Mouse (Mus musculus): ENCODE measurements around the gene Tex14. TPM values are rescaled to one million over a fixed set of nuclear protein-coding genes. Genes with fewer than 3 reads are reported as not detected.

The Tex14 gene
- polyA plus RNA-seq, 2 experiments, result 0.06 TPM; not detected in 1

DNA sequence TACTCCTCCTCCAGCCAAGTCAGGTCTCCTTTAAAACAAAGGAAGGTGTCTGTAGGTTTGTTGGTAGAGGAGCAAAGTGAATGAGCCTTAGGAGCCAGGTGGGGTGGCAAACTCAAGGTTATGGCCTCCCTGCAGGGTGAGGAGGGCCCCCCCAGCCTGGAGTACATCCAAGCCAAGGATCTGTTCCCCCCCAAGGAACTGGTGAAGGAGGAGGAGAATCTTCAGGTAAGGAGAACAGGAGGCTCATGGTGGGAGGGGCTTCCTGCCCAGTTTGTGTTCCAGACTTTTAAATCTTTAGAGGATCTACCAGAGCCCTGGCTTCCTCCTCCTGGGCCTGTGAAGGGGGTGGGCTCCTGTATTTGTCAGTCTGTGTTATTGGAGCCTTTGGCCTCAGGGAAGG lies 192.2 kb downstream of the Tex14 start:
- peaks cover 21 to 27% of the 10 kb centered on the region in 2 experiments for H3K4me1 ChIP-seq (replicated peaks; ENCODE audit: control insufficient read depth in 2 of 2, insufficient read depth in 2 of 2, low read length in 1 of 2)
- no peaks in the 10 kb centered on the region for H3K9me3 ChIP-seq (ENCODE audit: control insufficient read depth, low read length)
- DNase-seq (ENCODE audit: low read depth in 3 of 3, low spot score in 3 of 3) (no peak), ATAC-seq (ENCODE audit: insufficient read depth) (no peak)
- H3K27me3 ChIP-seq (ENCODE audit: control insufficient read depth, insufficient read depth, low read length), result no peaks in the 10 kb centered on the region
- TF ChIP-seq CTCF (IDR thresholded peaks at IDR 0.05; ENCODE audit: low read depth) (no peak), EP300 (IDR thresholded peaks at IDR 0.05; ENCODE audit: low read depth) (no peak)
- no peak overlapping the region for H3K4me3 ChIP-seq (ENCODE audit: insufficient read depth in 1 of 2, low read depth in 2 of 2, low read length in 2 of 2)
- H3K36me3 ChIP-seq (replicated peaks; ENCODE audit: control insufficient read depth, insufficient read depth, low read depth), result peaks cover 33% of the 10 kb centered on the region
- no peak overlapping the region for H3K27ac ChIP-seq
- H3K4me2 ChIP-seq (ENCODE audit: low read depth), result no peak overlapping the region
- no peak overlapping the region for H3K9ac ChIP-seq (replicated peaks)

DNA sequence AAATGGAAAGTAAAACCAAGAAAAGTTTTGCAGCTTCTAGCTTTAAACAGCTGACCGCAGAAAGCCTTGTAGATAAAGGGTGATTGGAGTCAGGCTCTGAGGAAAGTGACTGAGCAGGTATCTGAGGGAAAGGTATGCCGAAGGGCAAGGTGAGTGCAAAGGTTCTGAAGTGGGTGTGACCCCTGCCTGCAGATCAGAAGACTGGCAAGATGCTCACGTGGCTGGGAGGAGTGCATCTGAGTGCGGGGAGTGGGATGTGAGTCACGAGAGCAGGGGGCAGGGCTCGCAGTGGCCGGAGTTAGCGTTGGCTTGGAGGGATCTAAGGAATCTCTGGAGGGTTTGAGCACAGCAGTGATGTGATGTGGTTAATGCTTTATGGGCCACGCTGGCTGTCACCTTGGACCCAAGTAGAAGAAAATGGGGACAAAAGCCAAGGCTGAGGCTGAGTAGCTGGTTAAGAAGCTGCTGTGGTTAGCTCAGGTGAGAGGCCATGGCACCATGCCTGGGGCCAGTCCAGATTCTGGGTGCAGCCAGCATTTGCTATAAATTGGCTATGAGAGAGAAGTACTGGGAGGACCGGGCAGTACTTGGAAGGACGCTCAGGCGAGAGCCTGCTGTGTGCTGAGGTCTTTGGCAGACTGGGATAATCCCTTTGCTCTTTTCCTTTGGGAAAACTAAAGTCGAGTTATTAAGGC lies 194.7 kb downstream of the Tex14 start:
- Histone ChIP-seq H3K27ac (no peak overlapping the region), H3K4me1 (replicated peaks; ENCODE audit: control insufficient read depth in 2 of 2, insufficient read depth in 2 of 2, low read length in 1 of 2) (peaks cover 9 to 11% of the 10 kb centered on the region in 2 experiments), H3K27me3 (ENCODE audit: control insufficient read depth, insufficient read depth, low read length) (no peaks in the 10 kb centered on the region), H3K4me2 (ENCODE audit: low read depth) (no peak overlapping the region), H3K9me3 (ENCODE audit: control insufficient read depth, low read length) (no peaks in the 10 kb centered on the region), H3K9ac (replicated peaks) (no peak overlapping the region), H3K4me3 (ENCODE audit: insufficient read depth in 1 of 2, low read depth in 2 of 2, low read length in 2 of 2) (no peak overlapping the region), H3K36me3 (replicated peaks; ENCODE audit: control insufficient read depth, insufficient read depth, low read depth) (peaks cover 54% of the 10 kb centered on the region)
- DNase-seq (ENCODE audit: low read depth in 3 of 3, low spot score in 3 of 3) (no peak), ATAC-seq (ENCODE audit: insufficient read depth) (no peak)
- 85% methylated on average over 13 of the region's 13 CpGs for WGBS (ENCODE audit: insufficient replicate concordance)
- no peak for TF ChIP-seq EP300 (IDR thresholded peaks at IDR 0.05; ENCODE audit: low read depth)

DNA sequence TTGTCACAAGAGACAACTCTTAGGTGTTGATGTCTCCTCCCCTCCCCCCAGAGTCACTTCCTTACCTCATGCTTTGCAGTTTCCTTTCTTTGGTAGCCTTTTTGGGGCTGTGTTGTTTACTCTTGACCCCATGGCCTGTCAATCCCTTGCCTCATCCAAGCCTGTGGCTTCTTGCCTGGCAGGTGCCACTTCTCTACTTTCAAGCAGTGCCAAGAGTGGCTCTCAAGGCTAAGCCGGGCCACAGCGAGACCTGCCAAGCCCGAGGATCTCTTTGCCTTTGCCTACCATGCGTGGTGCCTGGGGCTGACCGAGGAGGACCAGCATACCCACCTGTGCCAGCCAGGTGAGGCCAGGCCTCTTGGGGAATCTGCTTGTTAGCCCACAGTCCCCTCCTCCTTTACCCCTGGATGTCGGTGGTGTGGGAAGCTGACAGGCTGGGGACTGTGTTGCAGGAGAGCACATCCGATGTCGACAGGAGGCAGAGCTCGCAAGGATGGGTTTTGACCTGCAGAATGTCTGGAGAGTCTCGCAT lies 195.5 kb downstream of the Tex14 start:
- Histone ChIP-seq H3K27ac (no peak overlapping the region), H3K36me3 (replicated peaks; ENCODE audit: control insufficient read depth, insufficient read depth, low read depth) (peaks cover 60% of the 10 kb centered on the region), H3K27me3 (ENCODE audit: control insufficient read depth, insufficient read depth, low read length) (no peaks in the 10 kb centered on the region), H3K4me3 (ENCODE audit: insufficient read depth in 1 of 2, low read depth in 2 of 2, low read length in 2 of 2) (no peak overlapping the region), H3K4me2 (ENCODE audit: low read depth) (no peak overlapping the region), H3K9me3 (ENCODE audit: control insufficient read depth, low read length) (no peaks in the 10 kb centered on the region), H3K9ac (replicated peaks) (no peak overlapping the region), H3K4me1 (replicated peaks; ENCODE audit: control insufficient read depth in 2 of 2, insufficient read depth in 2 of 2, low read length in 1 of 2) (peaks cover 5% of the 10 kb centered on the region in 2 experiments; a peak in 2 of 4 replicates)
- DNase-seq (ENCODE audit: low read depth in 3 of 3, low spot score in 3 of 3) (no peak), ATAC-seq (ENCODE audit: insufficient read depth) (no peak)
- WGBS (ENCODE audit: insufficient replicate concordance), result 82% methylated on average over 10 of the region's 10 CpGs
- no peak for TF ChIP-seq EP300 (IDR thresholded peaks at IDR 0.05; ENCODE audit: low read depth)
- no peak for TF ChIP-seq CTCF (IDR thresholded peaks at IDR 0.05; ENCODE audit: low read depth)

DNA sequence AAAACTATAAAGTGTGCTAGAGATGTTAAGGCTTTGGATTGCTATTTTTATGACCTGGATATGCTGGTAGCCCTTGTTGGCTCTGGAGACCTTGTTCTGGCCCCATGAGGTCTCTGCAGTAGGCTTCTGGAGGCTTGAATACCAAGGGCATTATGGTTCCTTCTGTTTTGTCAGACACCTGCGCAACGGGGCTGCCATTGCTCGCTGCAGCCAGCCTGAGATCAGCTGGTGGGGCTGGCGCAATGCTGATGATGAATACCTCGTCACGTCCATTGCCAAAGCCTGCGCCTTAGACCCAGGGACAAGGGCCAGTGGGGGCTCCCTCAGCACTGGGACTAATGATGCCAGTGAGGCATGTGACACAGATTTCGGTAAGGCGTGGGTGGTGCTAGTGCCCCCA lies 197.4 kb downstream of the Tex14 start:
- Histone ChIP-seq H3K36me3 (replicated peaks; ENCODE audit: control insufficient read depth, insufficient read depth, low read depth) (peaks cover 68% of the 10 kb centered on the region), H3K4me1 (replicated peaks; ENCODE audit: control insufficient read depth in 2 of 2, insufficient read depth in 2 of 2, low read length in 1 of 2) (no peaks in the 10 kb centered on the region), H3K27ac (no peak overlapping the region), H3K9me3 (ENCODE audit: control insufficient read depth, low read length) (no peaks in the 10 kb centered on the region), H3K27me3 (ENCODE audit: control insufficient read depth, insufficient read depth, low read length) (no peaks in the 10 kb centered on the region), H3K4me2 (ENCODE audit: low read depth) (no peak overlapping the region), H3K9ac (replicated peaks) (no peak overlapping the region), H3K4me3 (ENCODE audit: insufficient read depth in 1 of 2, low read depth in 2 of 2, low read length in 2 of 2) (no peak overlapping the region)
- WGBS (ENCODE audit: insufficient replicate concordance), result 87% methylated on average over 9 of the region's 9 CpGs
- DNase-seq (ENCODE audit: low read depth in 3 of 3, low spot score in 3 of 3) (no peak), ATAC-seq (ENCODE audit: insufficient read depth) (no peak)
- no peak for TF ChIP-seq EP300 (IDR thresholded peaks at IDR 0.05; ENCODE audit: low read depth)
- TF ChIP-seq CTCF (IDR thresholded peaks at IDR 0.05; ENCODE audit: low read depth), result no peak

DNA sequence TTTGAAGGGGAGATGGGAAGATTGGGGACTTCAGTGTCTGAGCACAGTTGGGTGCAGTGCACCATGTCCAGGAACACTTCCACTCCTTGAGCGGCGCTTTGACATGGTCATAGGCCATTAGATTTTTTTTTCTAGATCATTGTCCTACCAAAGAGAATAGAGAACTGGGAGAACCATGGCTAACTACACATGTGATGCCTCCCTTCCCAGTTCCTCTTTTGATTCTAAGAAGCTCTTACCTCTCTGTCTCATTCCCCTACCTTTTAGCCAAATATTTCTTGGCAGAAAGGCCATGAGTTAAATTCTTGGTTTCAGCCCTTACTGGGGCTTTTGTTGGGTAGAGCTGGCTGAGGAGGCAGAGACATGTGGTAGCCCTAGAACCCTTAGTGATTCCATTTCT lies 198.7 kb downstream of the Tex14 start:
- Histone ChIP-seq H3K27me3 (ENCODE audit: control insufficient read depth, insufficient read depth, low read length) (no peaks in the 10 kb centered on the region), H3K9me3 (ENCODE audit: control insufficient read depth, low read length) (no peaks in the 10 kb centered on the region), H3K27ac (no peak overlapping the region), H3K4me2 (ENCODE audit: low read depth) (no peak overlapping the region), H3K4me3 (ENCODE audit: insufficient read depth in 1 of 2, low read depth in 2 of 2, low read length in 2 of 2) (no peak overlapping the region), H3K9ac (replicated peaks) (no peak overlapping the region), H3K4me1 (replicated peaks; ENCODE audit: control insufficient read depth in 2 of 2, insufficient read depth in 2 of 2, low read length in 1 of 2) (no peaks in the 10 kb centered on the region), H3K36me3 (replicated peaks; ENCODE audit: control insufficient read depth, insufficient read depth, low read depth) (peaks cover 56% of the 10 kb centered on the region)
- no peak for DNase-seq (ENCODE audit: low read depth in 3 of 3, low spot score in 3 of 3)
- ATAC-seq (ENCODE audit: insufficient read depth), result no peak
- TF ChIP-seq CTCF (IDR thresholded peaks at IDR 0.05; ENCODE audit: low read depth), result no peak
- no peak for TF ChIP-seq EP300 (IDR thresholded peaks at IDR 0.05; ENCODE audit: low read depth)
- WGBS (ENCODE audit: insufficient replicate concordance), result 88% methylated on average over 2 of the region's 2 CpGs

Other genes with a start within 250 kb of the Tex14 start
- gene Ppm1e, start 46.0 kb upstream of the Tex14 start, polyA plus RNA-seq (2012; rRNA removed), result 1.6 and 2.0 TPM in 2 replicates
- 1.7 and 1.9 TPM in 2 replicates for gene Ppm1e, start 46.0 kb upstream of the Tex14 start, polyA plus RNA-seq (2014; fragmentation: Nextera tagmentation; extraction: Ambion mirVana)
- 2.0 and 4.0 TPM in 2 replicates for gene Rad51c, start 111 bp upstream of the Tex14 start, polyA plus RNA-seq (2012; rRNA removed)
- 4.3 and 4.4 TPM in 2 replicates for gene Rad51c, start 111 bp upstream of the Tex14 start, polyA plus RNA-seq (2014; fragmentation: Nextera tagmentation; extraction: Ambion mirVana)
- gene Gm11492, start 161.6 kb downstream of the Tex14 start, polyA plus RNA-seq (2012; rRNA removed), result not detected in 2 replicates
- gene Gm11492, start 161.6 kb downstream of the Tex14 start, polyA plus RNA-seq (2014; fragmentation: Nextera tagmentation; extraction: Ambion mirVana), result not detected in 2 replicates
- 5.5 and 8.0 TPM in 2 replicates for gene Sept4, start 163.8 kb downstream of the Tex14 start, polyA plus RNA-seq (2012; rRNA removed)
- 9.1 and 11.2 TPM in 2 replicates for gene Sept4, start 163.8 kb downstream of the Tex14 start, polyA plus RNA-seq (2014; fragmentation: Nextera tagmentation; extraction: Ambion mirVana)
- 5.7 and 6.5 TPM in 2 replicates for gene Mtmr4, start 187.1 kb downstream of the Tex14 start, polyA plus RNA-seq (2012; rRNA removed)
- gene Mtmr4, start 187.1 kb downstream of the Tex14 start, polyA plus RNA-seq (2014; fragmentation: Nextera tagmentation; extraction: Ambion mirVana), result 8.7 and 9.2 TPM in 2 replicates
- 0.02 TPM in 1 of 2 replicates, not detected in the other for gene Hsf5, start 212.1 kb downstream of the Tex14 start, polyA plus RNA-seq (2012; rRNA removed)
- not detected in 2 replicates for gene Hsf5, start 212.1 kb downstream of the Tex14 start, polyA plus RNA-seq (2014; fragmentation: Nextera tagmentation; extraction: Ambion mirVana)